Mouse (Mus musculus): ENCODE data around the gene Fam53b. TPM values are rescaled to one million over a fixed set of nuclear protein-coding genes. Genes with fewer than 3 reads are reported as not detected.
A peak's percentile ranks its signal among the peaks of the same experiment; 100 is the strongest.

The Fam53b gene
- polyA plus RNA-seq, 1 experiment from 2014 or later: 20.4 TPM

DNA sequence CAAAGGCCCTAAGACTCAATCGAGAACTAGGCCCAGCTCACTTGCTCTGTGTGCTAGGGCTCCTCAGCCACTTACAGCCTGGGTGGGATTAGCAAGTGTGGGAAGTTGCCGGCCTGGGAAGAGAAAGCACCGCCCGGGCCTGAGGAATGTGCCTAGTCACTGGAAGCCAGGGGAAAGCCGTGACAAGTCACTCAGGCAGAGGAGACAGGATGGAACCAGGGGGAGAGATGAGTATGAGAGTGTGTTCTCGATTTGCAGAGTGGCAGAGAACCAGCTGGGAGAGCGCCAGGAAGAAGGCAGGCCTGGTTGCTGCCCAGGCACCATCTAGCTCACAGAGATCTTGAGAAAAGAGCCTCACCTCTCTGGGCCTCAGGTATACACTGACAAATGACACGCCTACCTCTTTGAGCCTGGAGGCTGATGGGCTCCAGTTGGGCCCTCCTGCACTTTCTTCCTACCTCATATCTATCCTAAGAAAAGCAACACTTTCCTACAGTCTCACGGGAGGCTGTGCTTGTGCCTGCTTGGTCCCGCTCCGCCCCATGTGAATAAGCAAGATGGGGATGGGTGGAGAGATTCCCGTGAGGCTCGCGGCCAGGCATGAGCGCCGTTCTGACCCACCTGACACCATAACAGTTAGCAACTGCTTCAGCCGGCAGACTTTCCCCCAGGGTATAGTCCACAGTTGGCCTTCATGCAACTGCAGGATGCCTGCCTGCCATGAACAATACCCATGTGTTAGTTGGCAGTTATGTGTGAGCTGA is 77.4 kb downstream of the Fam53b start:
- no peak for ATAC-seq (replicated peaks; ENCODE audit: low FRiP score)
- no peak overlapping the region for H3K4me2 ChIP-seq

DNA sequence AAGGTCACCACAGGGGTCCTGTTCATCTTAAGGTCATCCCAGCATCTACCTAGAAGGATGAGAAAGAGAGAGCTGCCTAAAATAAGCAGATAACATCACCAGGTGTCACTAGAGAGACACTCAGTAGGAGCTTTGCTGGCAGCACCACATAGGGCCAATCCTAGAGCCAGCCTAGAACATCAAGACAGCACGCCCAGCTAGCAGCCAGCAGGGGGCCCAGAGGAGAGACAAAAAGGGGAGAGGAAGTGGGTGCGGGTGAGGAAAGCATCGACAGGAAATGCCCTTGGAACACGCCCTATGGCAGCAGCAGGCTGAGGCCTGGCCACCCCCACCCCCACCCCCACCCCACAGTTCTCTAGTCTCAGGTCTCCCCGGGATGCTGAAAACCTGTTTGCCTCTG is 78.5 kb downstream of the Fam53b start:
- Histone ChIP-seq H3K36me3 (ENCODE audit: control insufficient read depth, insufficient read depth, low read length) (no peaks in the 10 kb centered on the region), H3K9me3 (ENCODE audit: control insufficient read depth, low read length) (no peaks in the 10 kb centered on the region), H3K9ac (ENCODE audit: low read depth, low read length) (peak overlapping the region; percentile 53), H3K27me3 (replicated peaks; ENCODE audit: control insufficient read depth, insufficient read depth, low read length) (no peaks in the 10 kb centered on the region), H3K4me3 (ENCODE audit: low read depth, low read length) (no peak overlapping the region), H3K4me2 (peak overlapping the region; percentile 40; the same call in 1 of the 2 replicates), H3K27ac (ENCODE audit: low read depth, low read length) (peak overlapping the region; percentile 81), H3K4me1 (replicated peaks; ENCODE audit: control insufficient read depth, insufficient read depth, low read length) (peaks cover 54% of the 10 kb centered on the region)
- ATAC-seq (replicated peaks; ENCODE audit: low FRiP score) (peak; percentile 74), DNase-seq (ENCODE audit: low spot score) (peak; percentile 68)
- WGBS: 32% methylated on average over 5 of the region's 5 CpGs

More for the DNA sequence above, 77.4 kb downstream of the Fam53b start:
- no peaks in the 10 kb centered on the region for H3K9me3 ChIP-seq (ENCODE audit: control insufficient read depth, low read length)
- no peak overlapping the region for H3K4me3 ChIP-seq (ENCODE audit: low read depth, low read length)
- 66% methylated on average over 17 of the region's 17 CpGs for WGBS
- H3K4me1 ChIP-seq (replicated peaks; ENCODE audit: control insufficient read depth, insufficient read depth, low read length): peaks cover 56% of the 10 kb centered on the region
- H3K9ac ChIP-seq (ENCODE audit: low read depth, low read length): peak overlapping the region; percentile 53
- H3K36me3 ChIP-seq (ENCODE audit: control insufficient read depth, insufficient read depth, low read length): no peaks in the 10 kb centered on the region
- no peak for DNase-seq (ENCODE audit: low spot score)
- no peaks in the 10 kb centered on the region for H3K27me3 ChIP-seq (replicated peaks; ENCODE audit: control insufficient read depth, insufficient read depth, low read length)
- peak overlapping the region; percentile 81 for H3K27ac ChIP-seq (ENCODE audit: low read depth, low read length)

DNA sequence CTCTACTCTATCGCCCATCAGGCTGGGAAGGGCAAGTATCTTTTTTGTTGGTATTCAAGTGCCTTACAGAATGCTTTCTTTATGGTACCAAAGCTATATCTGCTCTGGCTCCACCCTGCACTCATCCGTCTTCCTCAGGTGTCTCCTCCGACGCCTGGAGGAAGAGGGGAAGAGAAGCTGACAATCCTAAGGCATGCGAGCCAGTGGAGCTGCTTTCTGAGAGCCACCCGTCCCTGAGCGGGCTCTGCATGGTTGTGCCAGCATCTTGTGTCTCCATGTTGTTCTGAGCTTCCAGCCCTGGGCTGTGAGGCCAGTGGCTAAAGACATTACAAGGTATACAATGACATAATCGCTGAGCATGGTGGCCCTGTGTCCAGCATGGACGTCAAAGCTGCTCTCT is 79.5 kb downstream of the Fam53b start:
- H3K4me2 ChIP-seq: no peak overlapping the region
- H3K9me3 ChIP-seq (ENCODE audit: control insufficient read depth, low read length): no peaks in the 10 kb centered on the region
- no peak for DNase-seq (ENCODE audit: low spot score)
- no peak overlapping the region for H3K9ac ChIP-seq (ENCODE audit: low read depth, low read length)
- WGBS: 86% methylated on average over 9 of the region's 9 CpGs
- H3K27me3 ChIP-seq (replicated peaks; ENCODE audit: control insufficient read depth, insufficient read depth, low read length): no peaks in the 10 kb centered on the region
- H3K4me3 ChIP-seq (ENCODE audit: low read depth, low read length): no peak overlapping the region
- H3K27ac ChIP-seq (ENCODE audit: low read depth, low read length): no peak overlapping the region
- ATAC-seq (replicated peaks; ENCODE audit: low FRiP score): no peak
- peaks cover 50% of the 10 kb centered on the region for H3K4me1 ChIP-seq (replicated peaks; ENCODE audit: control insufficient read depth, insufficient read depth, low read length)
- no peaks in the 10 kb centered on the region for H3K36me3 ChIP-seq (ENCODE audit: control insufficient read depth, insufficient read depth, low read length)

DNA sequence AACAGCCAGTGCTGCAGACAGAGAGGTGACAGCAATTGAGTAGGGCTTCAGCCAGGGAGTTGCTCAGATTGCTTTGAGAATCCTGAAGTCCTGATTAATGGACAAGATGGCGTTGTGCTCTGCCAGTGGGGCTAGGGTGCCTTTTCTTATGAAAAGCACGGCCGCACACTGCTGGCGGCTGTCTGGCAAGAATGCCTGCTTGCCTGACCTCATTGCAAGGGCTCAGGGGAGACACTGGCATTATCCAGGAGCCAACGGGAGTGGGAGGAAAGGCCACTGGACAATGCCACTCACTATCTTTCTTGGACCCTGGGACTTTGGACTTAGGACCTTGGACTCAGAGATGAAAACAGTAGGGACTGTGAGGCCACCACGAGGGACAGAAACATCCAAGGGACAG is 80.2 kb downstream of the Fam53b start:
- ATAC-seq (replicated peaks; ENCODE audit: low FRiP score) (no peak), DNase-seq (ENCODE audit: low spot score) (no peak)
- H3K36me3 ChIP-seq (ENCODE audit: control insufficient read depth, insufficient read depth, low read length): no peaks in the 10 kb centered on the region
- no peaks in the 10 kb centered on the region for H3K27me3 ChIP-seq (replicated peaks; ENCODE audit: control insufficient read depth, insufficient read depth, low read length)
- H3K9me3 ChIP-seq (ENCODE audit: control insufficient read depth, low read length): no peaks in the 10 kb centered on the region
- no peak overlapping the region for H3K9ac ChIP-seq (ENCODE audit: low read depth, low read length)
- H3K4me3 ChIP-seq (ENCODE audit: low read depth, low read length): no peak overlapping the region
- H3K27ac ChIP-seq (ENCODE audit: low read depth, low read length): no peak overlapping the region; the same call in 1 of the 2 replicates
- H3K4me1 ChIP-seq (replicated peaks; ENCODE audit: control insufficient read depth, insufficient read depth, low read length): peaks cover 47% of the 10 kb centered on the region
- WGBS: 83% methylated on average over 6 of the region's 6 CpGs
- H3K4me2 ChIP-seq: no peak overlapping the region

DNA sequence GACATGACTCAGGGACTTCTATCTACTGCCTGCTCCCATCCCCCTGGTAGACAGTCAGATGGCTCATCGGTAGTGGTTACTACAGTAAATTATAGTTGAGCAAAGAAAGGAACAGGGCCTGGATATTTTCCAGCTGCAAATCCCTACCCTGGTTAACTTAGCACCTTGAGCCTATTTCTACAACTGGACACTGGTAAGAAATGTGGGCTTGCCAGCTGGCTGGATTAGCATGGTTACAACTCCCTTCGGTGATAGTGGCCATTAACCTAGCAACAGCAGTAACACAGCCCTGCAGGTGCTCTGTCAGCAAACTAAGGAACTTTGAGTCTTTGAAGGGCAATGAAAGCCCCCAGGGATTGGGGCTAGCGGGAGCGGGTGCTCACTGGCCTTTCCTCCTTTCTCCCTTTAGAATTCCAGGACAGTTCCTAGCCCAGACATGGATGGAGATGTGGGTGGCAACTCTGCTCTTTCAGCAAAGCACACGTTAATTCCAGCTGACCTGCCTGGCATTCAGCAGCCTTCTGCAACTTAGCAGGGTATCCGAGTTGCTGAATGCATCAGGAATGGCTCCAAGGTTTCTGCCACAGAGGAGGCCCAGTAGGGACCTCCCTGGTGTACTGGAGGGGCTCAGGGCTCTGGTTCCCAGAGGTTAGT is 81.4 kb downstream of the Fam53b start:
- 86% methylated on average over 6 of the region's 6 CpGs for WGBS
- no peak overlapping the region for H3K4me3 ChIP-seq (ENCODE audit: low read depth, low read length)
- DNase-seq (ENCODE audit: low spot score) (no peak), ATAC-seq (replicated peaks; ENCODE audit: low FRiP score) (no peak)
- no peaks in the 10 kb centered on the region for H3K36me3 ChIP-seq (ENCODE audit: control insufficient read depth, insufficient read depth, low read length)
- H3K9ac ChIP-seq (ENCODE audit: low read depth, low read length): no peak overlapping the region
- H3K27me3 ChIP-seq (replicated peaks; ENCODE audit: control insufficient read depth, insufficient read depth, low read length): no peaks in the 10 kb centered on the region
- H3K4me2 ChIP-seq: no peak overlapping the region
- H3K27ac ChIP-seq (ENCODE audit: low read depth, low read length): no peak overlapping the region
- peaks cover 35% of the 10 kb centered on the region for H3K4me1 ChIP-seq (replicated peaks; ENCODE audit: control insufficient read depth, insufficient read depth, low read length)
- no peaks in the 10 kb centered on the region for H3K9me3 ChIP-seq (ENCODE audit: control insufficient read depth, low read length)

DNA sequence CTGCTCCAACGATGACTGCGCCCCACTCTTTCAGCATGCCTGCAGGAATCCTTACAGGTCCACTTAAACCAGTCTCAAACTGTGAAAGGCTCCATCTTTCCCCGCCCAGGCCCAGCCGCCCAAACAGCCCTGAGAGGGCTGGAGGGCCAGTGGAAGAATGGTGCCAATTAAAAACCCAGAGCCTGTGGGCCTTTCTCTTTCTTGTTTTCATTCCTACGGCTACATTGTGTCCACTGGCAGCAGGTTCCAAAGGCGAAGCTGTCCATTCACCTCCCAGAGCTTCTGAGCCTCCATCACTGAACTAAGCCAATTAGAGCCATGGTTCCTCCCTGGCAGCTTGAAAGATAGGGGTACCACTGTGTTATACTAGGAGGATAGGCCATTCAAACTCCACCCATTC is 82.1 kb downstream of the Fam53b start:
- Histone ChIP-seq H3K27me3 (replicated peaks; ENCODE audit: control insufficient read depth, insufficient read depth, low read length) (no peaks in the 10 kb centered on the region), H3K9me3 (ENCODE audit: control insufficient read depth, low read length) (no peaks in the 10 kb centered on the region), H3K36me3 (ENCODE audit: control insufficient read depth, insufficient read depth, low read length) (no peaks in the 10 kb centered on the region), H3K4me3 (ENCODE audit: low read depth, low read length) (no peak overlapping the region), H3K4me1 (replicated peaks; ENCODE audit: control insufficient read depth, insufficient read depth, low read length) (peaks cover 31% of the 10 kb centered on the region), H3K4me2 (no peak overlapping the region), H3K27ac (ENCODE audit: low read depth, low read length) (no peak overlapping the region), H3K9ac (ENCODE audit: low read depth, low read length) (no peak overlapping the region)
- 92% methylated on average over 6 of the region's 6 CpGs for WGBS
- no peak for ATAC-seq (replicated peaks; ENCODE audit: low FRiP score)
- DNase-seq (ENCODE audit: low spot score): no peak

DNA sequence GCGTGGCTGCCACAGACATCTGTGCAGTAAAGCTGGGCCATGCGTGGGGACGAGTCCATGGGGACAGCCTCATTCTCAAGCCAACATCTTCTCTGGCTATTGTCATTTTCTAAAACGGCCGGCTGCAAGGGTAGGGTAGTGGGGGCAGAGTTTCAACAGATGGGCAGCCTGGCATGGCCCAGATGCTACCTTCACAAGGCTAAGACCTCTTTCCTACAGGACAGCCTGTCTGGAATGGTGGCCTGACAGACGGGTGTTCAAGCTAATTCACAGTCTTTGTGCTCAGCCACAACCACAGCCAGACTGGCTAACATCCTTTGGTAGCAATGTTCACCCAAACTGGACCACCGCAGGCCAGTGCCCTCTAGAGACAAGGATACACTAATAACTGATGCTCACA is 83.2 kb downstream of the Fam53b start:
- Histone ChIP-seq H3K9ac (ENCODE audit: low read depth, low read length) (no peak overlapping the region), H3K36me3 (ENCODE audit: control insufficient read depth, insufficient read depth, low read length) (no peaks in the 10 kb centered on the region)
- WGBS: 86% methylated on average over 7 of the region's 7 CpGs

DNA sequence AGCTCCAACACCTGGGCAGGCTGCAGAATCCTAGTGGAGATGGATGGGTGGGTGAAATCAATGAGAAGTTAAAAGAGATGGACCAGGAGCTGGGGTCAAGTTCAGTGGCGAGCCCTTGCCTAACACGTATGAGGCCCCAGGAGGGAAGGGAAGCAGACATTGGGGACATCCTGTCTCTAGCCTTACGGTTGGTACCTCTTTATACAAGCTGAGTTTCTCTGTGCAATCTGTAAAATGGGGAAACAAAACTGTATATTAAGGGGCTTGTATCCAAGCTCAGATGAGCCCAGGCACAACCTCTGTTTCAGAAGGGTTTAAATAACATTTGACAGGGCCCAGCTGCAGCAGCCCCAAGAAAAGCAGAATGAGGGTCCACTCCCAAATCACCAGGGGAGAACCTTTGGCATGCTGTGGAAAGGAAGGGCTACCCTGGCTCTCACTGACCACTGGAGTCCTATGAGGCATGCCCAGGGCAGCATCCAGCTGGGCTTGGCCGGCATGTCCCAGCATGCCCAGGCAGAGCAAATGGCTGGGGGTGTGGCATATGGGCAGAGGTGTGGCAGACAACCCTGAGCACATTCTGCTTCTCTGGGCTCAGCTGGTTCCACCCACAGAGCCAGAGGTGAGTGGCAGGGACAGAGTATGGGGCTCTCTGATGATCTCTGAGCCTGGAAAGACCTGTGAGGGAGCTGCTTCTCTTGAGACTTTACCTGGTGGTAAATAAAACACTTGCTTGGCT is 84.4 kb downstream of the Fam53b start:
- peak overlapping the region; percentile 30; the same call in 1 of the 2 replicates for H3K27ac ChIP-seq (ENCODE audit: low read depth, low read length)
- no peak overlapping the region for H3K4me2 ChIP-seq
- H3K36me3 ChIP-seq (ENCODE audit: control insufficient read depth, insufficient read depth, low read length): no peaks in the 10 kb centered on the region
- H3K9me3 ChIP-seq (ENCODE audit: control insufficient read depth, low read length): no peaks in the 10 kb centered on the region
- ATAC-seq (replicated peaks; ENCODE audit: low FRiP score) (peak; percentile 42; the same call in 1 of the 2 replicates), DNase-seq (ENCODE audit: low spot score) (no peak)
- no peaks in the 10 kb centered on the region for H3K27me3 ChIP-seq (replicated peaks; ENCODE audit: control insufficient read depth, insufficient read depth, low read length)
- no peak overlapping the region for H3K4me3 ChIP-seq (ENCODE audit: low read depth, low read length)
- H3K4me1 ChIP-seq (replicated peaks; ENCODE audit: control insufficient read depth, insufficient read depth, low read length): peaks cover 12% of the 10 kb centered on the region
- 0 out of 2 replicates have a peak overlapping the region, but pooled peaks have one; percentile 34 for H3K9ac ChIP-seq (ENCODE audit: low read depth, low read length)
- WGBS: 69% methylated on average over 4 of the region's 4 CpGs

More for the DNA sequence above, 83.2 kb downstream of the Fam53b start:
- ATAC-seq (replicated peaks; ENCODE audit: low FRiP score): no peak
- no peak for DNase-seq (ENCODE audit: low spot score)
- no peak overlapping the region for H3K4me3 ChIP-seq (ENCODE audit: low read depth, low read length)
- peaks cover 20% of the 10 kb centered on the region for H3K4me1 ChIP-seq (replicated peaks; ENCODE audit: control insufficient read depth, insufficient read depth, low read length)
- no peak overlapping the region for H3K27ac ChIP-seq (ENCODE audit: low read depth, low read length)
- H3K4me2 ChIP-seq: no peak overlapping the region
- no peaks in the 10 kb centered on the region for H3K27me3 ChIP-seq (replicated peaks; ENCODE audit: control insufficient read depth, insufficient read depth, low read length)
- H3K9me3 ChIP-seq (ENCODE audit: control insufficient read depth, low read length): no peaks in the 10 kb centered on the region

Data from liver, embryonic 11.5 days (tissue).